Mouse (Mus musculus) forebrain, postnatal 0 days (tissue): ENCODE results near the gene Tjp3. TPM values are rescaled to one million over a fixed set of nuclear protein-coding genes. Genes with fewer than 3 reads are reported as not detected.

ENCODE experiments used
- ATAC-seq: fragments of 200-750 bp; cut with Nextera tagmentation; 2 replicates; pipeline ENCODE4 v1.8.0; 2017; ENCODE audit warnings: mild to moderate bottlenecking, moderate library complexity
- DNase-seq: peaks from one replicate; pipeline ENCODE4 v3.0.0-alpha.2; 2015
- H3K27ac ChIP-seq: fragments of 300-500 bp; sonication (generic); 2 replicates; pipeline ENCODE4 v1.5.1; 2014; ENCODE audit warnings: low read depth, mild to moderate bottlenecking, antibody characterized with exemption, low read length, moderate library complexity, mixed read lengths
- H3K27me3 ChIP-seq: fragments of 300-500 bp; sonication (generic); 2 replicates; pipeline ENCODE4 v1.6.1; 2014; ENCODE audit warnings: mild to moderate bottlenecking, low read length, mixed read lengths; ENCODE audit not compliant: insufficient read depth
- H3K36me3 ChIP-seq: fragments of 300-500 bp; sonication (generic); 2 replicates; pipeline ENCODE4 v1.6.1; 2014; ENCODE audit warnings: mild to moderate bottlenecking, moderate library complexity; ENCODE audit not compliant: insufficient read depth
- H3K4me1 ChIP-seq: fragments of 300-500 bp; sonication (generic); 2 replicates; pipeline ENCODE4 v1.6.1; 2014; ENCODE audit warnings: antibody characterized with exemption; ENCODE audit not compliant: insufficient read depth
- H3K4me2 ChIP-seq: fragments of 300-500 bp; sonication (generic); 2 replicates; pipeline ENCODE4 v1.6.1; 2014; ENCODE audit warnings: low read depth, mild to moderate bottlenecking, moderate library complexity
- H3K4me3 ChIP-seq: fragments of 300-500 bp; sonication (generic); 2 replicates; pipeline ENCODE4 v1.5.1; 2014; ENCODE audit warnings: low read depth, low read length, mixed read lengths
- H3K9ac ChIP-seq: fragments of 300-500 bp; sonication (generic); 2 replicates; pipeline ENCODE4 v1.6.1; 2014; ENCODE audit warnings: mild to moderate bottlenecking
- H3K9me3 ChIP-seq: fragments of 300-500 bp; sonication (generic); 2 replicates; pipeline ENCODE4 v1.6.1; 2016; ENCODE audit warnings: low read length
- CTCF ChIP-seq: sonication (generic); IDR thresholded peaks from 2 replicates; pipeline ENCODE4 v1.5.1; 2016; ENCODE audit warnings: antibody characterized with exemption, control low read depth, low read depth
- WGBS: fragments of 180-500 bp; shearing (Covaris S2); extraction: QIAGEN DNeasy Blood & Tissue Kit; methylation state at CpG from one replicate; pipeline ENCODE4 v1.1.7; 2014; 5-methylcytosine and 5-hydroxymethylcytosine counted together
- polyA plus RNA-seq: library from polyadenylated mRNA; unstranded; fragments of >200 nt; fragmentation: Nextera tagmentation; extraction: Ambion mirVana; gene quantifications from 2 replicates; pipeline ENCODE4 v1.2.1, GENCODE M21; 2015
- total RNA-seq: library from RNA; depleted of rRNA; stranded (reverse); fragments of >200 nt; gene quantifications from 2 replicates; pipeline ENCODE4 v1.2.3, GENCODE M21; 2014

Tjp3 gene
- total and polyA plus RNA-seq, 2 experiments from 2014 or later = 5.7 to 8.5 TPM

DNA sequence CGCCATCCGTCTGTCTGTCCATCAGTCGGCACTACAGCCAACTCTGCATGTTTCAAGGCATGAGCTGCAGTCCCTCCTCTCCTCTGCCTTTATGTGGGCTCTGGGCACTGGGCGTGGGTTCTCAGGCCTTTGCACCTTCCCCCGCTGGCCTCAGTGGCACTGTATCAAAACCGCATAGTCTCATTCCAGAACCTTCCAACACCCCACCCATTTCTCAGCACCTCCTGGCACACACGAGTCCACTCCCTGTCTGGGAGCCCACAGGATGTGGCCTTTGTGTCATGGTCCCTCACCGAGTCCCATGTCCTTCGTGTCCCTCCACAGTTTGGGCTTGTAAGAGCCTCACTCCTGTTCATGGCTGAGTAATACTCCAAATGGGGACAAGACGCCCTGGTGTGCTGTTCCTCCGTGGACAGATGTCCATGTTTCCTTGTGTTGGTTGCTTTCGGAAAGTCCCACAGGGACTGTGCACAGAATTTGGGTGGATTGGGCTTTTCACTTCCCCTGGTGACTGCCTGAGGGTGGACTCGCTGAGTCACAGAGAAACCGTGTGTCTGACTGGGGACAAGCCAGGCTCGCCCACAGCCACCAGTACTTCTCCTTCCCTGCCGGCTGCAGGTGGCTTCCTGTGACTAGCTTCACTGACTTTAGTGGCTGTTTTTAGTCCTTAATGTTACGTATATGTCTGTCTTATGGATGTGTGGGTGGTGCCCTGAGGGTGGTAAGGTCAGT lies 7.2 kb upstream of the Tjp3 start:
- H3K4me1 ChIP-seq = peaks cover 10% of the 10 kb centered on the region
- H3K27ac ChIP-seq = peak overlapping the region; percentile 21; the same call in 1 of the 2 replicates
- no peak for DNase-seq

GRCm38 (mm10) chr10:81297845-81298244 lies 6.5 kb upstream of the Tjp3 start:
- DNase-seq (no peak), ATAC-seq (no peak)
- peaks cover 10% of the 10 kb centered on the region for H3K4me1 ChIP-seq
- no peak overlapping the region for H3K27ac ChIP-seq
- H3K27me3 ChIP-seq = no peaks in the 10 kb centered on the region
- H3K4me3 ChIP-seq = no peak overlapping the region
- whole genome bisulfite sequencing = 80% methylated on average over 10 of the region's 10 CpGs
- H3K9me3 ChIP-seq = no peaks in the 10 kb centered on the region
- no peak overlapping the region for H3K4me2 ChIP-seq
- no peak overlapping the region for H3K9ac ChIP-seq
- no peak for TF ChIP-seq CTCF
- H3K36me3 ChIP-seq = 0 out of 2 replicates have a peak, but pooled peaks cover 4% of the 10 kb centered on the region

More for the DNA sequence above, 7.2 kb upstream of the Tjp3 start:
- Histone ChIP-seq H3K4me2 (no peak overlapping the region), H3K9ac (no peak overlapping the region), H3K9me3 (no peaks in the 10 kb centered on the region), H3K36me3 (0 out of 2 replicates have a peak, but pooled peaks cover 4% of the 10 kb centered on the region), H3K27me3 (no peaks in the 10 kb centered on the region), H3K4me3 (no peak overlapping the region)
- TF ChIP-seq CTCF = no peak
- WGBS = 94% methylated on average over 17 of the region's 17 CpGs
- no peak for ATAC-seq

GRCm38 (mm10) chr10:81297246-81297645 lies 5.9 kb upstream of the Tjp3 start:
- Histone ChIP-seq H3K4me1 (peaks cover 10% of the 10 kb centered on the region), H3K9ac (no peak overlapping the region), H3K4me2 (no peak overlapping the region), H3K9me3 (no peaks in the 10 kb centered on the region), H3K36me3 (0 out of 2 replicates have a peak, but pooled peaks cover 4% of the 10 kb centered on the region), H3K27ac (no peak overlapping the region), H3K27me3 (no peaks in the 10 kb centered on the region), H3K4me3 (no peak overlapping the region)
- 87% methylated on average over 6 of the region's 6 CpGs for WGBS
- no peak for DNase-seq
- no peak for ATAC-seq
- no peak for TF ChIP-seq CTCF

DNA sequence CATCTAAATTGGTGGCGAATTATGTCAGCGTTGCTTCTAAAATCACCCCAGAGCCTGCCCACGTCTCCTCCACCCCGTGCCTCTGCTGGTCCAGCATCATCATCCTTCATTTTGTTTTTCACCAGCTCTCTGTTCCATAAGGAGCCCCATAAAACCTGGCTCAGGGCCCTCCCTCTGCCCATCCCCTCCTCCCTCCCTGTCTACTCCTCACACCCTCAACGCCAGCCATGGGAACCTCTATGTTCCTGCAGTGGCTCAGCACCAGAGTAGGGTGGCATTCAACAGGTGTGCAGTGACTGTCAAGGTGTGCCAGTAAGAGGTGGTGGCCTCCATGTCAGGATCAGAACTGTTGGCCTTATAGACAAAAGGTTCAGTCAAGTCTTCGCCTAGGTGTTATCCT lies 3.8 kb upstream of the Tjp3 start:
- no peak for TF ChIP-seq CTCF
- DNase-seq = no peak
- Histone ChIP-seq H3K27me3 (no peaks in the 10 kb centered on the region), H3K4me3 (no peak overlapping the region), H3K4me2 (no peak overlapping the region), H3K9me3 (no peaks in the 10 kb centered on the region), H3K4me1 (peaks cover 10% of the 10 kb centered on the region), H3K9ac (no peak overlapping the region), H3K36me3 (no peaks in the 10 kb centered on the region), H3K27ac (no peak overlapping the region)
- 87% methylated on average over 6 of the region's 6 CpGs for WGBS
- ATAC-seq = no peak

DNA sequence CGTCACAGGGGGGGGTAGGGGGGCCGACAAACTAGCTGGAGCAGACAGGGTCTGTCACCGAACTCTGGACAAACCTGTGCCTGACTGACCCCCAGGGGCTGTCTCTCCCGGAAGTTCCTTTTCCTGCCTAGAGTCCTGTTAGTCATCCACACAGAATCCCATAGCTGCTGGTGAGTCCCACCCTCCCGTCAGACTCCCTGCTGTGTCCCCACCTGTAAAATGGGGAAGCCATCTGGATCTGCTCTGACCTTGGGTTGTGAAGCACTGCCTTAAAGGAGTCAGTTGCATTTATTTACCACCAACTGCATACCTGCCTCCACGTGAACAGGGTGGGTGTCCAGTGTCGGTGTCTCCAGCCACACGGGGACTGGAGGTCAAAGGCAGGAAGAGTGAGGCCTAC lies 3.1 kb upstream of the Tjp3 start:
- DNase-seq = no peak
- Histone ChIP-seq H3K4me3 (no peak overlapping the region; the same call in 1 of the 2 replicates), H3K27me3 (no peaks in the 10 kb centered on the region), H3K4me1 (peaks cover 10% of the 10 kb centered on the region), H3K4me2 (peak overlapping the region; percentile 75), H3K36me3 (no peaks in the 10 kb centered on the region), H3K9ac (peak overlapping the region; percentile 85), H3K27ac (no peak overlapping the region), H3K9me3 (no peaks in the 10 kb centered on the region)
- 71% methylated on average over 8 of the region's 8 CpGs for WGBS
- TF ChIP-seq CTCF = no peak
- ATAC-seq = no peak

DNA sequence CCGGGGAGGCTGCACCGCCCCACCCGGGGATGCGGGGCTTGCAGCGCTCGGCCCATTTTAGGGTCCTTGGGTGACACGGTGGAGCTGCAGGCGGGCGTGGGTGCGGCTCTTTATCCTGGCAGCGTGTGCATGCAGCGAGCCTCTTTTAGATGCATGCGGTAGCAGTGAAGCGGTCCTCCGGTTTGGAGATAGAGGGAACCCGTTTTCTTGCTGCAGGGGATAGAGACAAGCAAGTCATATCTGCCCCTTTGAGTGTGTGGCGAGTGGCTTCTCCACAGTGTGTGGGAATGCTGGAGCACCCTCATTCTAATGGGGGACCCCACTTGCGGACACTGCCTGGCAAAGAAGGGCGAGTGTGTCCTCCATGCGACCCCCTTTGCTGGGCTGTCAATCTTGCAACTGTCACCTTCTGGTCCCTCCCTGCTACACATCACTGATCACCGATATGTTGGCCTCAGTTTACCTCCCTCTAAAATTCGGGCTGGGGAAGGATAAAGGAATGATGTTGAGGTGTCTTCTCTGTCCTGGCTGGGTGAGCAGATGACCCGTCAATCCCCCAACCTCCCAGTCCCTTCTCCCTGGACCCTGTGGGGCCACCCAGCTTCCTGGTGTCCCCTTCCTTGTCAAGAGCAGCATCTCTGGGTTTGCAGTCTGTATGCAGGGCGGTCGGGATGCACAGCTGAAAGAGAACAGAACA lies 2.1 kb upstream of the Tjp3 start:
- no peak for ATAC-seq
- Histone ChIP-seq H3K27me3 (no peaks in the 10 kb centered on the region), H3K9ac (peak overlapping the region; percentile 85), H3K27ac (peak overlapping the region; percentile 88), H3K4me1 (peaks cover 10% of the 10 kb centered on the region), H3K4me3 (peak overlapping the region; percentile 68), H3K4me2 (peak overlapping the region; percentile 75), H3K9me3 (no peaks in the 10 kb centered on the region), H3K36me3 (no peaks in the 10 kb centered on the region)
- no peak for DNase-seq
- 2% methylated on average over 25 of the region's 25 CpGs for WGBS
- peak; percentile 10 for TF ChIP-seq CTCF
